Mouse (Mus musculus) embryonic facial prominence, embryonic 14.5 days (tissue): ENCODE measurements around the gene Cox6b1. TPM values are rescaled to one million over a fixed set of nuclear protein-coding genes. Genes with fewer than 3 reads are reported as not detected.

Experiments
- ATAC-seq: fragments of 200-750 bp; cut with Nextera tagmentation; 2 replicates; pipeline ENCODE4 v1.8.0; 2017; ENCODE audit warnings: low read depth, moderate number of reproducible peaks, moderate TSS enrichment
- DNase-seq: peaks from one replicate; pipeline ENCODE4 v3.0.0-alpha.2; 2015; ENCODE audit warnings: low spot score
- H3K27ac ChIP-seq: fragments of 300-500 bp; sonication (generic); replicated peaks from 2 replicates; pipeline ENCODE4 v1.5.1; 2014; ENCODE audit warnings: low read depth, mild to moderate bottlenecking, low read length, moderate library complexity
- H3K27me3 ChIP-seq: fragments of 300-500 bp; sonication (generic); replicated peaks from 2 replicates; pipeline ENCODE4 v1.6.1; 2014; ENCODE audit warnings: low read length; ENCODE audit not compliant: control insufficient read depth, insufficient read depth
- H3K36me3 ChIP-seq: fragments of 300-500 bp; sonication (generic); 2 replicates; pipeline ENCODE4 v1.6.1; 2014; ENCODE audit warnings: low read length, mixed read lengths; ENCODE audit not compliant: control insufficient read depth, insufficient read depth
- H3K4me1 ChIP-seq: fragments of 300-500 bp; sonication (generic); 2 replicates; pipeline ENCODE4 v1.6.1; 2014; ENCODE audit warnings: antibody characterized with exemption, low read length; ENCODE audit not compliant: control insufficient read depth, insufficient read depth
- H3K4me2 ChIP-seq: fragments of 300-500 bp; sonication (generic); 2 replicates; pipeline ENCODE4 v1.6.1; 2014; ENCODE audit warnings: low read depth, mild to moderate bottlenecking, low read length, moderate library complexity, mixed read lengths
- H3K4me3 ChIP-seq: fragments of 300-500 bp; sonication (generic); 2 replicates; pipeline ENCODE4 v1.5.1; 2014; ENCODE audit warnings: low read depth, mild to moderate bottlenecking, low read length
- H3K9ac ChIP-seq: fragments of 300-500 bp; sonication (generic); 2 replicates; pipeline ENCODE4 v1.6.1; 2014; ENCODE audit warnings: low read depth, mild to moderate bottlenecking, low read length, moderate library complexity, mixed read lengths
- H3K9me3 ChIP-seq: fragments of 300-500 bp; sonication (generic); 2 replicates; pipeline ENCODE4 v1.6.1; 2016; ENCODE audit warnings: low read length; ENCODE audit not compliant: control insufficient read depth
- WGBS: fragments of 180-500 bp; shearing (Covaris S2); extraction: QIAGEN DNeasy Blood & Tissue Kit; methylation state at CpG from one replicate; pipeline ENCODE4 v1.1.7; 2014; 5-methylcytosine and 5-hydroxymethylcytosine counted together
- polyA plus RNA-seq: library from polyadenylated mRNA; unstranded; fragments of >200 nt; fragmentation: Nextera tagmentation; extraction: Ambion mirVana; gene quantifications from 2 replicates; pipeline ENCODE4 v1.2.1, GENCODE M21; 2014

Gene Cox6b1
- polyA plus RNA-seq, 1 experiment from 2014 or later, result 1,015 TPM

GRCm38 (mm10) chr7:30615049-30615760, 10.7 kb downstream of the Cox6b1 start:
- Histone ChIP-seq H3K9me3 (no peaks in the 10 kb centered on the region), H3K27me3 (no peaks in the 10 kb centered on the region), H3K9ac (no peak overlapping the region), H3K27ac (no peak overlapping the region), H3K4me2 (no peak overlapping the region), H3K4me3 (no peak overlapping the region), H3K36me3 (peaks cover 44% of the 10 kb centered on the region), H3K4me1 (no peaks in the 10 kb centered on the region)
- WGBS, result 51% methylated on average over 4 of the region's 5 CpGs
- ATAC-seq (peak; percentile 16; the same call in 1 of the 2 replicates), DNase-seq (no peak)

GRCm38 (mm10) chr7:30614454-30614853, 11.5 kb downstream of the Cox6b1 start:
- WGBS, result 78% methylated on average over 2 of the region's 2 CpGs
- peak; percentile 34 for DNase-seq
- no peak overlapping the region for H3K9ac ChIP-seq
- H3K9me3 ChIP-seq, result no peaks in the 10 kb centered on the region
- H3K27me3 ChIP-seq, result no peaks in the 10 kb centered on the region
- no peak overlapping the region for H3K4me3 ChIP-seq
- peak; percentile 30; the same call in 1 of the 2 replicates for ATAC-seq
- no peaks in the 10 kb centered on the region for H3K4me1 ChIP-seq
- H3K4me2 ChIP-seq, result no peak overlapping the region
- peaks cover 38% of the 10 kb centered on the region for H3K36me3 ChIP-seq
- no peak overlapping the region for H3K27ac ChIP-seq

- H3K9ac ChIP-seq, result no peak overlapping the region
- peaks cover 30% of the 10 kb centered on the region for H3K36me3 ChIP-seq
- peak; percentile 56 for DNase-seq
- WGBS, result 23% methylated on average over 14 of the region's 14 CpGs
- H3K4me3 ChIP-seq, result no peak overlapping the region
- no peaks in the 10 kb centered on the region for H3K27me3 ChIP-seq
- no peak overlapping the region for H3K4me2 ChIP-seq
- no peak overlapping the region for H3K27ac ChIP-seq
- ATAC-seq, result no peak
- no peaks in the 10 kb centered on the region for H3K9me3 ChIP-seq
- no peaks in the 10 kb centered on the region for H3K4me1 ChIP-seq
Observed at GRCm38 (mm10) chr7:30613529-30614112, 12.3 kb downstream of the Cox6b1 start.

GRCm38 (mm10) chr7:30612654-30613402, 13.1 kb downstream of the Cox6b1 start, which contains the start of gene Upk1a:
Gene Upk1a (minus strand): TSS chr7:30612847.
- Histone ChIP-seq H3K4me2 (no peak within 1 kb of the TSS), H3K9ac (no peak within 1 kb of the TSS), H3K9me3 (no peaks in the 10 kb centered on the region), H3K4me3 (no peak within 1 kb of the TSS), H3K36me3 (peaks cover 22% of the 10 kb centered on the region), H3K4me1 (no peaks in the 10 kb centered on the region), H3K27me3 (no peaks in the 10 kb centered on the region), H3K27ac (no peak within 1 kb of the TSS)
- ATAC-seq (no peak), DNase-seq (no peak)
- WGBS, result 75% methylated on average over 8 of the region's 8 CpGs

GRCm38 (mm10) chr7:30610043-30610442, 15.9 kb downstream of the Cox6b1 start:
- H3K4me3 ChIP-seq, result no peak overlapping the region
- ATAC-seq (no peak), DNase-seq (no peak)
- no peaks in the 10 kb centered on the region for H3K27me3 ChIP-seq
- no peak overlapping the region for H3K9ac ChIP-seq
- H3K4me2 ChIP-seq, result no peak overlapping the region
- H3K36me3 ChIP-seq, result no peaks in the 10 kb centered on the region
- no peaks in the 10 kb centered on the region for H3K9me3 ChIP-seq
- H3K4me1 ChIP-seq, result no peaks in the 10 kb centered on the region
- H3K27ac ChIP-seq, result no peak overlapping the region
- WGBS, result 52% methylated on average over 7 of the region's 7 CpGs

GRCm38 (mm10) chr7:30608476-30608875, 17.5 kb downstream of the Cox6b1 start:
- H3K27ac ChIP-seq, result no peak overlapping the region
- peak; percentile 56 for DNase-seq
- H3K9ac ChIP-seq, result no peak overlapping the region
- no peaks in the 10 kb centered on the region for H3K4me1 ChIP-seq
- H3K27me3 ChIP-seq, result no peaks in the 10 kb centered on the region
- ATAC-seq, result peak; percentile 15; the same call in 1 of the 2 replicates
- 46% methylated on average over 15 of the region's 16 CpGs for WGBS
- H3K9me3 ChIP-seq, result no peaks in the 10 kb centered on the region
- H3K4me3 ChIP-seq, result no peak overlapping the region
- no peak overlapping the region for H3K4me2 ChIP-seq
- H3K36me3 ChIP-seq, result no peaks in the 10 kb centered on the region

- 28% methylated on average over 8 of the region's 8 CpGs for WGBS
- ATAC-seq, result peak; percentile 80
Observed at GRCm38 (mm10) chr7:30607706-30608309, 18.1 kb downstream of the Cox6b1 start.

GRCm38 (mm10) chr7:30604944-30605343, 21.0 kb downstream of the Cox6b1 start:
- WGBS, result 85% methylated on average over 8 of the region's 8 CpGs
- no peaks in the 10 kb centered on the region for H3K36me3 ChIP-seq
- no peaks in the 10 kb centered on the region for H3K9me3 ChIP-seq
- H3K4me3 ChIP-seq, result no peak overlapping the region
- no peak for DNase-seq
- H3K4me2 ChIP-seq, result no peak overlapping the region
- H3K9ac ChIP-seq, result no peak overlapping the region
- H3K27ac ChIP-seq, result no peak overlapping the region
- ATAC-seq, result no peak
- no peaks in the 10 kb centered on the region for H3K27me3 ChIP-seq
- no peaks in the 10 kb centered on the region for H3K4me1 ChIP-seq

More at GRCm38 (mm10) chr7:30607706-30608309, 18.1 kb downstream of the Cox6b1 start:
- H3K27ac ChIP-seq, result no peak overlapping the region
- H3K9ac ChIP-seq, result no peak overlapping the region
- DNase-seq, result peak; percentile 51
- no peaks in the 10 kb centered on the region for H3K9me3 ChIP-seq
- no peak overlapping the region for H3K4me2 ChIP-seq
- no peaks in the 10 kb centered on the region for H3K27me3 ChIP-seq
- no peaks in the 10 kb centered on the region for H3K4me1 ChIP-seq
- H3K36me3 ChIP-seq, result no peaks in the 10 kb centered on the region
- no peak overlapping the region for H3K4me3 ChIP-seq
